Mouse (Mus musculus): ENCODE measurements around the gene Pck1.

GRCm38 (mm10) chr2:173154513-173154912 is 1.7 kb downstream of the Pck1 start:
- TF ChIP-seq CTCF (IDR thresholded peaks at IDR 0.05; ENCODE audit: control insufficient read depth, insufficient read depth, low read length) (no peak), POLR2A (IDR thresholded peaks at IDR 0.05; ENCODE audit: borderline replicate concordance, control insufficient read depth, low read depth, low read length) (no peak)

Data from bone marrow, adult 2 months (tissue).